Mouse (Mus musculus) cortical plate, adult 2 months (tissue): Measurements from ENCODE around the gene Iars2.

Experiments
- CTCF ChIP-seq: fragments of 200-500 bp; IDR thresholded peaks from 2 replicates; pipeline ENCODE4 v1.5.1; 2011; ENCODE audit warnings: mild to moderate bottlenecking, control low read depth, low read length; ENCODE audit not compliant: insufficient read depth; ENCODE audit errors: extremely low read depth
- POLR2A ChIP-seq: fragments of 200-500 bp; IDR thresholded peaks from 2 replicates; pipeline ENCODE4 v1.6.1; 2011; ENCODE audit warnings: mild to moderate bottlenecking, low read length, control low read depth; ENCODE audit not compliant: insufficient read depth; ENCODE audit errors: extremely low read depth

DNA sequence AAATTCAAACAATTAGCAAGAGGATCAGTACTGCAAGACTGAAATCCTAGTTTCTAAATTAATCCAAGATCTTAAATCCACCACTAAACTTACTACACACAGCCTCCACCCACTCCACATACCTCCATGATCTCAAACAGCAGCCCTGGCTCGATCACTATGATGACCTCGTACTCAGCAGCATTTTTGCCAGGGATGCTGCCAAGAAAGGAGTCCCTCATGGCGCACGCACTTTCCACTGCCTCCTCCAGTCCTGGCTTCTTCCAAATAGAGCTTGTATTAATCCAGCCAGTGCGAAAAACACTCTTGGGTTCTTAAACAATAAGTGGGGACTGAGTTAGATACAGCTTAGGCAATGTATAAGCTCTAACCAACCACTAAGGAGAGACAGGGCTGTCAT is 40.0 kb downstream of the Iars2 start:
- no peak for TF ChIP-seq POLR2A
- no peak for TF ChIP-seq CTCF
